In genomic region chr12:91523626-91524025, GRCm38 (mm10) we compare ENCODE assay signal across 26 mouse cellular contexts.
DNase-seq lines count a peak whose midpoint lies in the region; ATAC-seq and TF ChIP-seq lines count a peak whose summit lies in the region.
"Had no signal": no experiment of that assay in that cellular context is flagged by ENCODE, and none has a peak within 500 bp of the region (broad histone marks: within the 10 kb centered on the region; RNA-seq: fewer than 3 reads in every experiment).

No protein-coding gene starts in this region.

- no peak overlapping the region for H3K9ac ChIP-seq in heart, adult 2 months (ENCODE audit: low read depth, low read length)
- H3K9ac ChIP-seq: embryonic facial prominence, embryonic 12.5 days; forebrain, embryonic 12.5 days; hindbrain, embryonic 15.5 days; liver, postnatal 0 days; midbrain, embryonic 15.5 days; neural tube, embryonic 13.5 days had no signal

- no peaks in the 10 kb centered on the region for H3K27me3 ChIP-seq in heart, adult 2 months (ENCODE audit: control insufficient read depth, insufficient read depth, low read length)
- H3K27me3 ChIP-seq: embryonic facial prominence, embryonic 12.5 days; forebrain, embryonic 12.5 days; hindbrain, embryonic 15.5 days; megakaryocyte, embryonic 14.5 days; midbrain, embryonic 15.5 days; neural tube, embryonic 13.5 days had no signal

- WGBS in heart, adult 2 months = 51% methylated on average over 3 of the region's 3 CpGs

- no peak for TF ChIP-seq CTCF in heart, adult 2 months (IDR thresholded peaks at IDR 0.05)

- ATAC-seq in megakaryocyte progenitor cell, adult 5-6 weeks (replicated peaks; ENCODE audit: poor library complexity) = no peak
- no peak for ATAC-seq in cerebellum, adult (ENCODE audit: insufficient number of reproducible peaks, low FRiP score, low TSS enrichment)
- ATAC-seq: intestine, embryonic 16.5 days; liver, postnatal 0 days; midbrain, embryonic 15.5 days had no signal

- TF ChIP-seq POLR2A in heart, adult 2 months (IDR thresholded peaks at IDR 0.05; ENCODE audit: insufficient read depth, low read depth, low read length) = no peak

- DNase-seq in heart, adult 11 months = peak; percentile 64
- no peak for DNase-seq in heart, adult 2 months
- peak; percentile 69 for DNase-seq in T-cell, adult 2 months (ENCODE audit: low spot score)
- peak; percentile 79 for DNase-seq in thymus, postnatal 0 days (ENCODE audit: low spot score)
- DNase-seq in urinary bladder, postnatal 10 days (ENCODE audit: low spot score) = no peak
- DNase-seq: cerebellum, adult 11-12 months; cerebellum, postnatal 14 days; gastrocnemius, postnatal 25 days; heart, postnatal 36 days; kidney, adult 9 months; kidney, postnatal 14 days; layer of hippocampus, postnatal 36 days; liver, postnatal 0 days; lung, postnatal 10 days; retina, postnatal 1 day; right cerebral cortex, postnatal 25 days; spleen, adult 18-20 months had no signal

- TF ChIP-seq EP300 in heart, adult 2 months (IDR thresholded peaks at IDR 0.05; ENCODE audit: insufficient read depth, low read depth, low read length) = no peak

- no peak overlapping the region for H3K27ac ChIP-seq in heart, adult 2 months
- H3K27ac ChIP-seq: embryonic facial prominence, embryonic 12.5 days; forebrain, embryonic 12.5 days; hindbrain, embryonic 15.5 days; midbrain, embryonic 15.5 days; neural tube, embryonic 13.5 days had no signal

- no peaks in the 10 kb centered on the region for H3K36me3 ChIP-seq in heart, adult 2 months (ENCODE audit: control insufficient read depth, insufficient read depth, low read length)
- H3K36me3 ChIP-seq: embryonic facial prominence, embryonic 12.5 days; forebrain, embryonic 12.5 days; hindbrain, embryonic 15.5 days; midbrain, embryonic 15.5 days; neural tube, embryonic 13.5 days had no signal

- H3K4me3 ChIP-seq in heart, adult 2 months = no peak overlapping the region
- H3K4me3 ChIP-seq: embryonic facial prominence, embryonic 12.5 days; forebrain, embryonic 12.5 days; hindbrain, embryonic 15.5 days; megakaryocyte, embryonic 14.5 days; midbrain, embryonic 15.5 days; neural tube, embryonic 13.5 days had no signal

- intact Hi-C loops in heart, adult 2 months (cut with DNase I) = no loop called here

- H3K4me1 ChIP-seq in heart, adult 2 months (ENCODE audit: control insufficient read depth, insufficient read depth, low read length) = no peaks in the 10 kb centered on the region
- H3K4me1 ChIP-seq: embryonic facial prominence, embryonic 12.5 days; forebrain, embryonic 12.5 days; hindbrain, embryonic 15.5 days; megakaryocyte, embryonic 14.5 days; midbrain, embryonic 15.5 days; neural tube, embryonic 13.5 days had no signal

- H3K79me2 ChIP-seq in heart, adult 2 months (replicated peaks; ENCODE audit: control insufficient read depth, insufficient read depth, low read length) = no peaks in the 10 kb centered on the region

Comparison
In these comparisons a context has a peak if more than half of its experiments do, and no peak if none do; other contexts are left out.
1. DNase-seq: peak in heart, adult 11 months (single experiment), T-cell, adult 2 months (single experiment) and thymus, postnatal 0 days (single experiment); none in heart, adult 2 months (0 of 2) and urinary bladder, postnatal 10 days (single experiment).